Mouse (Mus musculus): Measurements from ENCODE around the gene Cyth4. TPM values are rescaled to one million over a fixed set of nuclear protein-coding genes. Genes with fewer than 3 reads are reported as not detected.

The Cyth4 gene
- polyA plus RNA-seq, 1 experiment from 2014 or later, result 13.5 TPM

DNA sequence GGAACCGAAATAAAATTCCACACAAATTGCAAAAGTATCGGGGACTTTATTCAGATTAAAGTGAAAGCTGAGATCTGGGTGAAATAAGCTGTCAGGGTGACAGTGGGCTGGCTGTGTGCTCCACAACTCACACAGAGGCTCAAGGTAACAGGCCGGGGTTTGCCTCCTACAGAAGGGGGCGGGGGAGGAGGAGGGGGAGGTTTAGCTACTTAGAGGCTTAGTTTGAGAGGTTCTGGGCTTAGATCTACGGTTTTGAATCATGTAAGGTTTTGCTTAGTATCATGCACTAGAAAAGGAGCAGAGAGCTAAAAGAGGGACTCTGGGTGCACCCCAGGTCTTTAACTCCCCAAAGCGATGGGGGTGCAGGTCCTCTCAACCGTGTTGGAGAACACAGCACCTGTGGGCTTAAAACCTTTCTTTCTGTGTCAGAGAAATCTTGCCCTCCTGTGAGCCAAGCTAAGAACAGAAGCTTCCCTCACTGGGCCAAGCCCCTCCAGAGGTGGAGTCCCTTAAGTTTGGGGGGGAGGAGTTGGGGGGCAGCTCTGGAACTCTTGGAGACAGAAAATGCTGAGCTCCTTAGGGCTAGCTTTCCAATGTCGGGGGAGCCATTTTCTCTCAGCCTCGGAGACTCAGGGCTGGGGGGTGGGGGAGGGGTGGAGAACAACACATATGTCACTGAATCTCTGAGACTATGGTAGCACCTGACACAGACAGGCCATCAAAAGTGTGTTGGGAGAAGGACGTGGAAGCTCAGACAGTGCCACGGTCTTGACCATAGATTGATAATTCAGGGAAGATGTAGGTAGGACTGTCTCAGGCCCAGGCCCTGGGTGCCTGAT is 37.5 kb upstream of the Cyth4 start:
- Histone ChIP-seq H3K9ac (ENCODE audit: low read depth, low read length) (no peak overlapping the region), H3K27me3 (ENCODE audit: control insufficient read depth, insufficient read depth, low read depth, low read length) (no peaks in the 10 kb centered on the region), H3K9me3 (replicated peaks; ENCODE audit: control insufficient read depth, low read length) (no peaks in the 10 kb centered on the region), H3K36me3 (ENCODE audit: control insufficient read depth, insufficient read depth) (no peaks in the 10 kb centered on the region; the same call in 1 of the 2 replicates), H3K27ac (ENCODE audit: low read length) (no peak overlapping the region), H3K4me3 (ENCODE audit: low read depth, low read length) (no peak overlapping the region), H3K4me2 (ENCODE audit: low read depth, low read length) (no peak overlapping the region), H3K4me1 (ENCODE audit: control insufficient read depth, low read depth, low read length) (peaks cover 8% of the 10 kb centered on the region)
- 42% methylated on average over 11 of the region's 11 CpGs for WGBS (ENCODE audit: insufficient replicate concordance)
- ATAC-seq (ENCODE audit: low read depth), result no peak

DNA sequence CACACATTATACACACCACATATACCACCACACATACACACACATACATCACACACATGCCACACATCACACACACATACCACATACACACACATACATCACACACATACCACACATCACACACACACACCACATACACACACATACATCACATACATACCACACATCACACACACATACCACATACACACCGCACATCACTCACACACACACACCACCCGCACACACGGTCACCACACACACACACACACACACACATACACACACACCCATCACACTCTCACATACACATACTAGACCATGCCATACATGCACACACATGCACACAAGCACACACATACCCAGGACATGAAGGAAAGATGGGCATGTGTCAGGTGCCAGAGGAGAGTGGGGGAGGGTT is 33.5 kb upstream of the Cyth4 start:
- no peak for ATAC-seq (ENCODE audit: low read depth)
- peaks cover 41% of the 10 kb centered on the region for H3K4me1 ChIP-seq (ENCODE audit: control insufficient read depth, low read depth, low read length)
- H3K9ac ChIP-seq (ENCODE audit: low read depth, low read length), result no peak overlapping the region
- no peak overlapping the region for H3K4me3 ChIP-seq (ENCODE audit: low read depth, low read length)
- no peaks in the 10 kb centered on the region for H3K9me3 ChIP-seq (replicated peaks; ENCODE audit: control insufficient read depth, low read length)
- H3K4me2 ChIP-seq (ENCODE audit: low read depth, low read length), result no peak overlapping the region
- H3K36me3 ChIP-seq (ENCODE audit: control insufficient read depth, insufficient read depth), result no peaks in the 10 kb centered on the region; the same call in 1 of the 2 replicates
- WGBS (ENCODE audit: insufficient replicate concordance), result 80% methylated on average over 3 of the region's 3 CpGs
- no peaks in the 10 kb centered on the region for H3K27me3 ChIP-seq (ENCODE audit: control insufficient read depth, insufficient read depth, low read depth, low read length)
- H3K27ac ChIP-seq (ENCODE audit: low read length), result no peak overlapping the region

DNA sequence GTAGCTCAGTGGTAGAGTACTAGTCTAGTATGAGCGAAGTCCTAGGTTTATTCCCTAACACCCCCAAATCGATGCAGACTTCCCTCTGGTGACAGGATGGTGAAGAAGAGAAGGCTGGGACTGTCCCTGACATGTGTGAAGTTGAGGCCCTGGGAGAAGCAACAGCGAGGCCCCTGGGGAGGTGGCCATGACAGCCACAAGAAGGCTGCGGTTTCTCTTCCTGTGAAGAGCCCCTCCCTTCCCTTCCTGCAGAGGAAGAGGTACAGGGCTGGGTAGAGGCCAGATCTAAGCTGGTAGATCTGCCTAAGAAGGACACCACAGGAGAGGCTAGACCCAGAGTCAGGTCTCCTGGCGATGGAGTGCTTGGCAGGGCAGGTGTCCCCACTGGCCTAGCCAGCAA is 32.9 kb upstream of the Cyth4 start:
- H3K4me1 ChIP-seq (ENCODE audit: control insufficient read depth, low read depth, low read length), result peaks cover 41% of the 10 kb centered on the region
- peak overlapping the region; percentile 71 for H3K27ac ChIP-seq (ENCODE audit: low read length)
- H3K36me3 ChIP-seq (ENCODE audit: control insufficient read depth, insufficient read depth), result no peaks in the 10 kb centered on the region; the same call in 1 of the 2 replicates
- H3K9ac ChIP-seq (ENCODE audit: low read depth, low read length), result no peak overlapping the region
- H3K27me3 ChIP-seq (ENCODE audit: control insufficient read depth, insufficient read depth, low read depth, low read length), result no peaks in the 10 kb centered on the region
- no peaks in the 10 kb centered on the region for H3K9me3 ChIP-seq (replicated peaks; ENCODE audit: control insufficient read depth, low read length)
- ATAC-seq (ENCODE audit: low read depth), result peak; percentile 46; the same call in 1 of the 2 replicates
- H3K4me3 ChIP-seq (ENCODE audit: low read depth, low read length), result peak overlapping the region; percentile 13; the same call in 1 of the 2 replicates
- 27% methylated on average over 5 of the region's 5 CpGs for WGBS (ENCODE audit: insufficient replicate concordance)
- H3K4me2 ChIP-seq (ENCODE audit: low read depth, low read length), result peak overlapping the region; percentile 28; the same call in 1 of the 2 replicates

DNA sequence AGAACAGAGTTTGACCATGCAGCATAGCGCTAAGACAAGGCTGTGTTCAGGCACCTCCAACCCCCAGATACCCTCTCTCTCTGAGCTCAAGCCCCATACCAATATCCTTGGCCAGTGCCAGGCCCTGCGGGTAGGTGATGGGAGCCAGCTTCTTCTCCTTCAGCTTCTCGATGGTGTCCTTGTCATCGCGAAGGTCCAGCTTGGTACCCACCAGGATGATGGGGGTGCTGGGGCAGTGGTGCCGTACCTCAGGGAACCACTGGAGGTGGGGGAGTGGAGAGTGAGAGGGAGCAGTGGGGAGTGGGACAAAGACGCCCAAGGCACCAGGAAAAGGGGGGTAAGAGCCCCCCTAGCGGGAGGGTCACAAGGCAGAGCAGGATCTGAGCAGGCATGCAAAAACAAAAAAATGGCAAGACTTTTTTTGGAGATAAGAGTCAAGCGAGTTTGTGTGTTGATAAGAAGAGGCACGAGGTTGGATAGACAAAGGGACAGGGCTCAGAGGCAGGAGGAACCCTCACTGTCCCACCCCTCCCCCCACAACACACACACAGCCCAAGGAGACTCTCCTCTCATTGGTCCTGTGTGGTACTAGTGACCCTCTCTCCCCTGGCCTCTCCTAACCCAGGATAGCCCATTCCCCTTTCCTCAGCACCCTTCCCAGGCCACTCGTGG is 31.9 kb upstream of the Cyth4 start:
- H3K9ac ChIP-seq (ENCODE audit: low read depth, low read length), result 0 out of 2 replicates have a peak overlapping the region, but pooled peaks have one; percentile 11
- H3K36me3 ChIP-seq (ENCODE audit: control insufficient read depth, insufficient read depth), result no peaks in the 10 kb centered on the region; the same call in 1 of the 2 replicates
- H3K4me1 ChIP-seq (ENCODE audit: control insufficient read depth, low read depth, low read length), result peaks cover 41% of the 10 kb centered on the region
- no peaks in the 10 kb centered on the region for H3K9me3 ChIP-seq (replicated peaks; ENCODE audit: control insufficient read depth, low read length)
- H3K27ac ChIP-seq (ENCODE audit: low read length), result peak overlapping the region; percentile 71
- H3K27me3 ChIP-seq (ENCODE audit: control insufficient read depth, insufficient read depth, low read depth, low read length), result no peaks in the 10 kb centered on the region
- peak; percentile 78 for ATAC-seq (ENCODE audit: low read depth)
- 36% methylated on average over 11 of the region's 11 CpGs for WGBS (ENCODE audit: insufficient replicate concordance)
- H3K4me3 ChIP-seq (ENCODE audit: low read depth, low read length), result no peak overlapping the region
- peak overlapping the region; percentile 28 for H3K4me2 ChIP-seq (ENCODE audit: low read depth, low read length)

GRCm38 (mm10) chr15:78567608-78568120 is 29.2 kb upstream of the Cyth4 start:
- peaks cover 63% of the 10 kb centered on the region for H3K4me1 ChIP-seq (ENCODE audit: control insufficient read depth, low read depth, low read length)
- no peaks in the 10 kb centered on the region for H3K36me3 ChIP-seq (ENCODE audit: control insufficient read depth, insufficient read depth)
- WGBS (ENCODE audit: insufficient replicate concordance), result 68% methylated on average over 9 of the region's 9 CpGs
- H3K4me3 ChIP-seq (ENCODE audit: low read depth, low read length), result no peak overlapping the region
- H3K27ac ChIP-seq (ENCODE audit: low read length), result no peak overlapping the region
- no peak overlapping the region for H3K9ac ChIP-seq (ENCODE audit: low read depth, low read length)
- H3K4me2 ChIP-seq (ENCODE audit: low read depth, low read length), result no peak overlapping the region
- no peak for ATAC-seq (ENCODE audit: low read depth)
- no peaks in the 10 kb centered on the region for H3K27me3 ChIP-seq (ENCODE audit: control insufficient read depth, insufficient read depth, low read depth, low read length)
- H3K9me3 ChIP-seq (replicated peaks; ENCODE audit: control insufficient read depth, low read length), result no peaks in the 10 kb centered on the region

GRCm38 (mm10) chr15:78570170-78570569 is 26.7 kb upstream of the Cyth4 start:
- Histone ChIP-seq H3K27me3 (ENCODE audit: control insufficient read depth, insufficient read depth, low read depth, low read length) (no peaks in the 10 kb centered on the region), H3K4me1 (ENCODE audit: control insufficient read depth, low read depth, low read length) (peaks cover 51% of the 10 kb centered on the region), H3K4me2 (ENCODE audit: low read depth, low read length) (no peak overlapping the region), H3K36me3 (ENCODE audit: control insufficient read depth, insufficient read depth) (no peaks in the 10 kb centered on the region), H3K9ac (ENCODE audit: low read depth, low read length) (no peak overlapping the region), H3K9me3 (replicated peaks; ENCODE audit: control insufficient read depth, low read length) (no peaks in the 10 kb centered on the region), H3K4me3 (ENCODE audit: low read depth, low read length) (no peak overlapping the region), H3K27ac (ENCODE audit: low read length) (no peak overlapping the region)
- ATAC-seq (ENCODE audit: low read depth), result no peak
- WGBS (ENCODE audit: insufficient replicate concordance), result 67% methylated on average over 5 of the region's 5 CpGs

DNA sequence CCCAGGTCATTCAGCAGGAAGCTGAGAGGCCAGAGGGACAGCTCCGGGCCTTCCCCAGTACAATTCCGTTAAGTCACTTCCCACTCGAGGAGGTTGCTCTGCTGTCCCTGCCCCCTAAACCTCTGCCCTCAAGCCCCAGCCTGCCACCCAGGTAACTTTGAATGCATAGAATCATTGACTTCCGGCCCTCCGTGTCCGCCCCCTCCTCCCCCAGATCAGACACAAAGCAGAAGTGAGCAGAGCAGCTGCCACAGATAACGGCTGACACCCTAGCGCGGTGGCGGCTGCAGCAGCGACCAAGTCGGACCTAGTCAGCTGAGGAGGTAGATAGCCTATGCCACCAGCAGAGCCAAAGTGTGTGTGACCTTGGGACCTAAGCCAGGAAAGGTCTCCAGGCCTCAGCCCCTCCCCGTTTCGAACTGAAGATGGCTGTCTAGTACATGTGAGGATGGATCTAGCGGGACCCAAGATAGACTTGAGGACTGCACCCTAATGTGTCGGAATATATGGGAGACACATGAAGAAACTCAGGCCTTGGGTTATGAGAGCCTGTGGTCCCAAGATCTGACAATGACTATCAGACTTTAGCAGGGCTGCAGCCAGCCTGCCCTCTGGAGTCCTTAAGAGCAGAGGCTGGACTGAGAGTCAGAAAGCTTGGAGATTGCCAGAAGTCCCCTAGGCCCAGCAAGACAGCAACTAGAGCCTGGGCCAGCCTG is 25.1 kb upstream of the Cyth4 start:
- H3K9ac ChIP-seq (ENCODE audit: low read depth, low read length), result peak overlapping the region; percentile 65
- peak overlapping the region; percentile 51 for H3K4me3 ChIP-seq (ENCODE audit: low read depth, low read length)
- peaks cover 38% of the 10 kb centered on the region for H3K4me1 ChIP-seq (ENCODE audit: control insufficient read depth, low read depth, low read length)
- WGBS (ENCODE audit: insufficient replicate concordance), result 6% methylated on average over 16 of the region's 16 CpGs
- H3K36me3 ChIP-seq (ENCODE audit: control insufficient read depth, insufficient read depth), result no peaks in the 10 kb centered on the region
- H3K4me2 ChIP-seq (ENCODE audit: low read depth, low read length), result peak overlapping the region; percentile 56
- H3K27ac ChIP-seq (ENCODE audit: low read length), result peak overlapping the region; percentile 88
- no peaks in the 10 kb centered on the region for H3K9me3 ChIP-seq (replicated peaks; ENCODE audit: control insufficient read depth, low read length)
- no peaks in the 10 kb centered on the region for H3K27me3 ChIP-seq (ENCODE audit: control insufficient read depth, insufficient read depth, low read depth, low read length)
- peak; percentile 87 for ATAC-seq (ENCODE audit: low read depth)

DNA sequence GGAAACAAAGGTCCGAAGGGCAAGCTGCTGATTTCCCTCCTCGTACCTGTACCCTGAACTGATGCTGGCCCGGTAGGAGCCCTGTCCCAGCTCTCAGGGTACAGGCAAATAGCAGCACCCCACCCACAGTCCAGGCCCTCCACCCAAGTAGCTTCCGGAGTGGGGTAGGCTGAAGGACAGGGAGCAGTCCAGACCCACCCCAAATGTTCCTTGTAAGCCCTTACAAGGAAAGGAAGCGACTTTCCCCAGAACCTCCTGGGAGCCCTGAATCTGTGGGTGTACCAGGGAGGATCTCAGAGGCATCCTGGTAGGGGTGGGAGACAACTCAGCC is 24.6 kb upstream of the Cyth4 start:
- peak overlapping the region; percentile 51 for H3K4me3 ChIP-seq (ENCODE audit: low read depth, low read length)
- WGBS (ENCODE audit: insufficient replicate concordance), result 23% methylated on average over 5 of the region's 5 CpGs
- peak overlapping the region; percentile 88 for H3K27ac ChIP-seq (ENCODE audit: low read length)
- H3K36me3 ChIP-seq (ENCODE audit: control insufficient read depth, insufficient read depth), result no peaks in the 10 kb centered on the region
- peak overlapping the region; percentile 65 for H3K9ac ChIP-seq (ENCODE audit: low read depth, low read length)
- peak overlapping the region; percentile 56 for H3K4me2 ChIP-seq (ENCODE audit: low read depth, low read length)
- H3K4me1 ChIP-seq (ENCODE audit: control insufficient read depth, low read depth, low read length), result peaks cover 34% of the 10 kb centered on the region
- H3K9me3 ChIP-seq (replicated peaks; ENCODE audit: control insufficient read depth, low read length), result no peaks in the 10 kb centered on the region
- ATAC-seq (ENCODE audit: low read depth), result peak; percentile 53
- no peaks in the 10 kb centered on the region for H3K27me3 ChIP-seq (ENCODE audit: control insufficient read depth, insufficient read depth, low read depth, low read length)
